Mouse (Mus musculus): ENCODE results near the gene Fut4.

The Fut4 gene

GRCm38 (mm10) chr9:14726005-14726404 lies 26.2 kb downstream of the Fut4 start:
- in situ Hi-C loops (cut with MseI, MboI), result no loop called here

- in situ Hi-C loops (cut with MseI, MboI), result no loop called here
Measured at GRCm38 (mm10) chr9:14724755-14725420, 27.3 kb downstream of the Fut4 start.

DNA sequence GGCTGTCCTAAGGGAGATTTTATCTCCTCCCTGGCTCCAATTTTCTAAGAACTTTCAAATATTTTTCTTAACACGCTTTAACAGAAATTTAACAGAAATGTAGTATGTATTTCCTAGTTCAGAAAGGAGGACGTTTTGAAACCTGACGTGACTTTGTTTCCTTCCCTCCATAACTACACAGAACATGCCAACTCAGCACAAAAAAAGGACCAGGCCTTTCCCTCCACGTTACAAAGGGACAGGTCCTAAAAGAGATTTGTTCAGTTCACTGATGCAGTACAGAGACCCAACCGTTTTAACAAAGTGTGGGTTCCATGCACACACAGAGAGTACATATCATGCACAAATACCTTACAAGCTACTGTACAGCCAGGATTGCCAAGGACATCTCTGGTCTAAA lies 30.6 kb downstream of the Fut4 start:
- in situ Hi-C loops (cut with MseI, MboI), result no loop called here

- in situ Hi-C loops (cut with MseI, MboI), result no loop called here
Measured at GRCm38 (mm10) chr9:14720384-14720783, 31.8 kb downstream of the Fut4 start.

DNA sequence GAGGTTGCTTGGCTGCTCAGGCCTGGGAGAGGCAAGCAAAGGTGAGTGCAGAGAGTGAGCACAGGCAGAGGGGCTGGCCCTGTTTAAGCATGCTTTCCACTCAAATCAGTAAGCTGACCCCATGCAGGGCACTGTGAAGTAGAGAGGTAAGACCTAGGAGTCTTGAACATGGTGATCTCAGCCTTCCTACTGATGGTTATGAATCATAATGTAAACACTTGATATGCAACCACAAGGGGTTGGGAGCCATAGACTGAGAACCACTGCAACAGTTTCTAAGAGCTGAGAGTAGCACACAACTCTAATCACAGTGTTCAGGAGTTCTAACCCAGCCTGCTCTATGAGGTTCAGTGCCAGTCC lies 33.9 kb downstream of the Fut4 start:
- in situ Hi-C loops (cut with MseI, MboI), result no loop called here

GRCm38 (mm10) chr9:14717689-14718331 lies 34.4 kb downstream of the Fut4 start:
- in situ Hi-C loops (cut with MseI, MboI), result no loop called here

- in situ Hi-C loops (cut with MseI, MboI), result no loop called here
Measured at GRCm38 (mm10) chr9:14715258-14715657, 36.9 kb downstream of the Fut4 start.

DNA sequence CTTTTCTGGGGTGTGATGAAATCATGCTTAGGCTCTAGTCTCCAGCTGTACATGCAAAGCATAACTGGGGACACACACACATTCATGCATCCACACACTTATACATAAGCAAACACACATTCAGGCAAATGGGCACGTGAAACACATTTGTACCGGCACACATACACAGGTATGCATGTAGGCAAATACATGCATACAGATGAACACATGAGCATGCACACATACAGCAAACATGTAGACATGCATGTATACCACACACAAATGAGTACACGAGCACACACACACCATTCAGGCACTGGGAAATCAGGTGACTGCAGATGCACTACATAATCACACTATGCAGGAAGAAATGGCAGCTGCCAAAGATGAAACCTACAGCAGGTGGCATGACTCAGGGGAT lies 41.3 kb downstream of the Fut4 start:
- in situ Hi-C loops (cut with MseI, MboI), result no loop called here

- in situ Hi-C loops (cut with MseI, MboI), result no loop called here
Measured at GRCm38 (mm10) chr9:14705321-14706162, 46.7 kb downstream of the Fut4 start.

GRCm38 (mm10) chr9:14700795-14701194 lies 51.4 kb downstream of the Fut4 start:
- in situ Hi-C loops (cut with MseI, MboI), result loop anchor here in 1 of 2 experiments (5.0 kb wide), 1 partner anchor 178 kb away; no protein-coding TSS in a partner anchor

- in situ Hi-C loops (cut with MseI, MboI), result loop anchor here in 1 of 2 experiments (5.0 kb wide), 1 partner anchor 177 kb away; no protein-coding TSS in a partner anchor
Measured at GRCm38 (mm10) chr9:14699288-14699640, 52.9 kb downstream of the Fut4 start.

GRCm38 (mm10) chr9:14698582-14699287 lies 53.5 kb downstream of the Fut4 start:
- in situ Hi-C loops (cut with MseI, MboI), result loop anchor here in 1 of 2 experiments (5.0 kb wide), 1 partner anchor 176 kb away; no protein-coding TSS in a partner anchor

Measured in mouse trophoblast stem cell (cell line).